Mouse (Mus musculus) heart, postnatal 0 days (tissue): ENCODE measurements around the gene Itpk1. TPM values are rescaled to one million over a fixed set of nuclear protein-coding genes. Genes with fewer than 3 reads are reported as not detected.
A peak's percentile ranks its signal among the peaks of the same experiment; 100 is the strongest.

Experiments
- ATAC-seq: fragments of 200-750 bp; cut with Nextera tagmentation; 2 replicates; pipeline ENCODE4 v1.8.0; 2017; ENCODE audit warnings: low read depth, moderate number of reproducible peaks, moderate library complexity; ENCODE audit not compliant: insufficient read depth
- DNase-seq: peaks from one replicate; pipeline ENCODE4 v3.0.0-alpha.2; 2016; ENCODE audit warnings: low spot score
- H3K27ac ChIP-seq: fragments of 300-500 bp; sonication (generic); 2 replicates; pipeline ENCODE4 v1.5.1; 2014; ENCODE audit warnings: low read depth, mild to moderate bottlenecking
- H3K27me3 ChIP-seq: fragments of 300-500 bp; sonication (generic); 2 replicates; pipeline ENCODE4 v1.6.1; 2014; ENCODE audit warnings: low read length, mixed read lengths; ENCODE audit not compliant: control insufficient read depth, insufficient read depth
- H3K36me3 ChIP-seq: fragments of 300-500 bp; sonication (generic); replicated peaks from 2 replicates; pipeline ENCODE4 v1.6.1; 2014; ENCODE audit warnings: low read length, mixed read lengths; ENCODE audit not compliant: control insufficient read depth, insufficient read depth
- H3K4me1 ChIP-seq: fragments of 300-500 bp; sonication (generic); 2 replicates; pipeline ENCODE4 v1.6.1; 2014; ENCODE audit warnings: antibody characterized with exemption; ENCODE audit not compliant: control insufficient read depth, insufficient read depth
- H3K4me2 ChIP-seq: fragments of 300-500 bp; sonication (generic); 2 replicates; pipeline ENCODE4 v1.6.1; 2014; ENCODE audit warnings: low read depth, mild to moderate bottlenecking, low read length, moderate library complexity
- H3K4me3 ChIP-seq: fragments of 300-500 bp; sonication (generic); 2 replicates; pipeline ENCODE4 v1.5.1; 2014; ENCODE audit warnings: low read depth, low read length
- H3K9ac ChIP-seq: fragments of 300-500 bp; sonication (generic); replicated peaks from 2 replicates; pipeline ENCODE4 v1.6.1; 2014; ENCODE audit warnings: low read depth, low read length, mixed read lengths
- H3K9me3 ChIP-seq: fragments of 300-500 bp; sonication (generic); replicated peaks from 2 replicates; pipeline ENCODE4 v1.6.1; 2016; ENCODE audit warnings: low read length; ENCODE audit not compliant: control insufficient read depth
- CTCF ChIP-seq: IDR thresholded peaks from 2 replicates; pipeline ENCODE4 v1.5.1; 2016; ENCODE audit warnings: antibody characterized with exemption, control low read depth, low read depth
- EP300 ChIP-seq: IDR thresholded peaks from 2 replicates; pipeline ENCODE4 v1.6.1; 2016; ENCODE audit warnings: antibody characterized with exemption, low read depth
- WGBS: fragments of 180-500 bp; shearing (Covaris S2); extraction: QIAGEN DNeasy Blood & Tissue Kit; methylation state at CpG from one replicate; pipeline ENCODE4 v1.1.7; 2014; 5-methylcytosine and 5-hydroxymethylcytosine counted together
- polyA plus RNA-seq: library from polyadenylated mRNA; unstranded; fragments of >200 nt; fragmentation: Nextera tagmentation; extraction: Ambion mirVana; gene quantifications from 2 replicates; pipeline ENCODE4 v1.2.1, GENCODE M21; 2015
- total RNA-seq: library from RNA; depleted of rRNA; stranded (reverse); fragments of >200 nt; gene quantifications from 2 replicates; pipeline ENCODE4 v1.2.3, GENCODE M21; 2014; ENCODE audit warnings: low replicate concordance

Gene Itpk1
- total and polyA plus RNA-seq, 2 experiments from 2014 or later: 2.6 to 9.4 TPM

DNA sequence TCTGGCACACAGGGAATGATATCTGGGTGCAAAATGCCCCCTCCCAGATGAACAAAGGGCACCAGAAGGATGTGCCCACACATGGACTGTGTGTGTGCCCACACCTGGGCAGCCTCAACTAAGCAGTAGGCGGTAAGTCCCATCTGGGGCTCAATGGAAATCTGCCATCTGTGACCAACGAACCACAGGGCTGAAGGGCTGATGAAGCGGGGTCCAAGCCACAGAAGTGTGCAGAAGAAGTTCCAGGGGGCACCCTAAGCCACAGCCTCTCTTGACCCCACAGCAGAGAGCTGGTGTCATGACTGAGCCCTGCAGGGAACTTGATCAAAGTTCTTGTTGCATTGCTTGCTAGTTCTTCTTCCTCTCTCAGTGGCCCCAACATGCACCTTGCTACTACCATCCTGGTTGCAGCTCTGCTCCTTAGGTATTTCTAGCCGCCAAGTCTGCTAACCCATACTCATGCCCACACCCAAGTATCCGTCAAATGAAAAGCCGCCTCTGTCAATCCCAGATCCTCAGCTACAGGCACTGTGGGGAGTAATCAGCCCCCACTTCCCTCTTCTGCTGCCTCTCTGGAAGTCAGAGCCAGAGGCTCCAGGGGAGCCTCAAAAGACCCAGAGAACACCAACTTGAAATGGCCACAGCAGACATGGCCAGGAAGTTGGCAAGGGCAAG, 58.7 kb downstream of the Itpk1 start:
- H3K36me3 ChIP-seq: no peaks in the 10 kb centered on the region
- 81% methylated on average over 6 of the region's 6 CpGs for WGBS
- ATAC-seq (no peak), DNase-seq (no peak)
- H3K4me1 ChIP-seq: peaks cover 12% of the 10 kb centered on the region
- no peak overlapping the region for H3K4me2 ChIP-seq
- no peak overlapping the region for H3K9ac ChIP-seq
- TF ChIP-seq CTCF (no peak), EP300 (no peak)
- no peak overlapping the region for H3K4me3 ChIP-seq
- no peak overlapping the region for H3K27ac ChIP-seq
- no peaks in the 10 kb centered on the region for H3K9me3 ChIP-seq
- H3K27me3 ChIP-seq: no peaks in the 10 kb centered on the region

DNA sequence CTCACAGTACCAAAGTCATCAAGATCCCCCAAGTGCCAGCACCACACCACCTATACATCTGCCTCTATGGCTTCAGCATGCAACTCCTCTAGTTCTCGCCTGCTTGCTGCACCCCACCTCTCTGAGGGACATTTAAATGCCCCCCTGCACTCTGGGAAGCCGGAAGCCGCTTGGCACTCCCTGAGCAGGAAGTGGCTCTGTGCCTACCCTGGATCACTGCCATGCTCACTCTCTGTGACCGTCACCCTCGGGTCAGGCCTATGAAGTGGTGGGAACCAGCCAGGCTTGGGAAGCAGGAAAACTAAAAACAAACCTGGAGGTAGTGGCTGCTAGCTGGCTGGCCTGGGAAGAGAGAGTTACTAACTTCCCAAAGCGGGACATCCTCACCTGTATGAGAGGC, 61.4 kb downstream of the Itpk1 start:
- no peak for TF ChIP-seq EP300
- TF ChIP-seq CTCF: no peak
- 34% methylated on average over 6 of the region's 6 CpGs for WGBS
- Histone ChIP-seq H3K9ac (no peak overlapping the region), H3K4me1 (peaks cover 11% of the 10 kb centered on the region), H3K27me3 (no peaks in the 10 kb centered on the region), H3K36me3 (no peaks in the 10 kb centered on the region), H3K9me3 (no peaks in the 10 kb centered on the region), H3K4me2 (no peak overlapping the region), H3K27ac (no peak overlapping the region), H3K4me3 (no peak overlapping the region)
- DNase-seq (no peak), ATAC-seq (no peak; the same call in 1 of the 2 replicates)

- H3K9ac ChIP-seq: no peak overlapping the region
- 42% methylated on average over 9 of the region's 9 CpGs for WGBS
- no peaks in the 10 kb centered on the region for H3K36me3 ChIP-seq
- H3K4me3 ChIP-seq: no peak overlapping the region
- H3K27me3 ChIP-seq: no peaks in the 10 kb centered on the region
- peak; percentile 43; the same call in 1 of the 2 replicates for ATAC-seq
- peak; percentile 13 for DNase-seq
- no peak for TF ChIP-seq EP300
- TF ChIP-seq CTCF: no peak
- H3K9me3 ChIP-seq: no peaks in the 10 kb centered on the region
- H3K27ac ChIP-seq: no peak overlapping the region
- no peaks in the 10 kb centered on the region; the same call in 1 of the 2 replicates for H3K4me1 ChIP-seq
- no peak overlapping the region for H3K4me2 ChIP-seq
Measured at GRCm38 (mm10) chr12:102640436-102641163, 64.1 kb downstream of the Itpk1 start.

- no peak overlapping the region for H3K4me3 ChIP-seq
- TF ChIP-seq CTCF (no peak), EP300 (no peak)
- H3K4me1 ChIP-seq: no peaks in the 10 kb centered on the region; the same call in 1 of the 2 replicates
- H3K9me3 ChIP-seq: no peaks in the 10 kb centered on the region
- ATAC-seq: no peak
- H3K36me3 ChIP-seq: no peaks in the 10 kb centered on the region
- no peak overlapping the region for H3K4me2 ChIP-seq
- H3K27ac ChIP-seq: no peak overlapping the region
- no peaks in the 10 kb centered on the region for H3K27me3 ChIP-seq
- no peak overlapping the region for H3K9ac ChIP-seq
- DNase-seq: no peak
- WGBS: 73% methylated on average over 3 of the region's 3 CpGs
Measured at GRCm38 (mm10) chr12:102638878-102639277, 65.9 kb downstream of the Itpk1 start.

DNA sequence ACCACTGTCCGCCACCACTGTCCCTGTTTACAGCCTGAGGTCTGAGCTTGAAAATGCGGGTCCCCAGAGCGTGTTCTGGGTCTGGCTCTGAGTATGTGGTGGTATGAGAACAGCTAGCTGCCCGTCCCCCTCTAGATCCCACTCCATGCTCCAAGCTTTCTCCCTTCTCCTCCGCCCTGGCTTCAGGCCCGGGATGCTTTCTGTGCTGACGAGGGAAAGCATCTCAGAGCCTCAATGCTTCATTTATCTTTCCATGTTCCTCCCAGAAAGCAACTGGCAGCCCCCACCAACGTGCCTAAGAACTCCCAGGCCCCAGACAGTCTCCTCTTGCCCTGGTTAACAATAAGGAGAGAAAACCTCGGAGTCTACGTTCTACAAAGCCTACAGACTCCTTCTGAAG, 67.5 kb downstream of the Itpk1 start:
- 77% methylated on average over 10 of the region's 10 CpGs for WGBS
- no peak for TF ChIP-seq EP300
- no peak for TF ChIP-seq CTCF
- H3K27ac ChIP-seq: no peak overlapping the region
- no peak overlapping the region for H3K4me3 ChIP-seq
- no peak overlapping the region for H3K4me2 ChIP-seq
- DNase-seq (no peak), ATAC-seq (no peak)
- H3K4me1 ChIP-seq: no peaks in the 10 kb centered on the region; the same call in 1 of the 2 replicates
- H3K36me3 ChIP-seq: no peaks in the 10 kb centered on the region
- H3K9ac ChIP-seq: no peak overlapping the region
- no peaks in the 10 kb centered on the region for H3K27me3 ChIP-seq
- H3K9me3 ChIP-seq: no peaks in the 10 kb centered on the region
